Mouse (Mus musculus): ENCODE measurements around the gene Fam155a. TPM values are rescaled to one million over a fixed set of nuclear protein-coding genes. Genes with fewer than 3 reads are reported as not detected.

Fam155a gene
- polyA plus RNA-seq, 2 experiments: 1.1 to 2.1 TPM

DNA sequence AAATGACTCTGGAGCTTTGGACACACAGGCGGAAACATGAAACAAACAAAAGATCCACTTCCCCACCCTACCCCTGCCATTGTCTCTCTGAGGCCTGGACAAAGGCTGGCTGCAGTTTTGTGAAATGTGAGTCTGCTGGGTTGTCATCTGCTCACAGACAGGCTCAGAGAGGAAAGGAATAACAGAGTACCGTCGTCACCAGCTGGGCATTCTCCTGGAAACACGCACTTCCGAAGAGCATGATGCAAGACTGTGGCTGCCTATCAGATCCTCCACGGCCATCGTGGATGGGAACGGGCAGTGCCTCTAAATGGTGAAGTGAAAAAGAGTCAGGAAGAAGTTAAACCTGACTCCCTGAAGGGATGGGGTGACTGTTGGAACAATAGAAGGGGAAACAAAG lies 509.4 kb downstream of the Fam155a start:
- ATAC-seq (ENCODE audit: low FRiP score, low read depth) (no peak), DNase-seq (ENCODE audit: low spot score) (no peak)
- no peaks in the 10 kb centered on the region for H3K27me3 ChIP-seq (ENCODE audit: control insufficient read depth, insufficient read depth, low read length)
- no peaks in the 10 kb centered on the region for H3K4me1 ChIP-seq (ENCODE audit: control insufficient read depth, insufficient read depth, low read length)
- no peak overlapping the region for H3K4me2 ChIP-seq (replicated peaks; ENCODE audit: low read depth, low read length, severe bottlenecking)
- 72% methylated on average over 8 of the region's 8 CpGs for WGBS
- H3K9ac ChIP-seq (ENCODE audit: low read depth, low read length, severe bottlenecking): no peak overlapping the region
- H3K4me3 ChIP-seq (replicated peaks; ENCODE audit: low read length): no peak overlapping the region
- H3K27ac ChIP-seq (replicated peaks; ENCODE audit: low read depth, low read length): no peak overlapping the region
- H3K36me3 ChIP-seq (ENCODE audit: control insufficient read depth, insufficient read depth, low read length): no peaks in the 10 kb centered on the region
- TF ChIP-seq POLR2A (IDR thresholded peaks at IDR 0.05; ENCODE audit: borderline replicate concordance, extremely low read depth, insufficient read depth, insufficient read length): no peak
- H3K9me3 ChIP-seq (ENCODE audit: control insufficient read depth, low read length): no peaks in the 10 kb centered on the region

DNA sequence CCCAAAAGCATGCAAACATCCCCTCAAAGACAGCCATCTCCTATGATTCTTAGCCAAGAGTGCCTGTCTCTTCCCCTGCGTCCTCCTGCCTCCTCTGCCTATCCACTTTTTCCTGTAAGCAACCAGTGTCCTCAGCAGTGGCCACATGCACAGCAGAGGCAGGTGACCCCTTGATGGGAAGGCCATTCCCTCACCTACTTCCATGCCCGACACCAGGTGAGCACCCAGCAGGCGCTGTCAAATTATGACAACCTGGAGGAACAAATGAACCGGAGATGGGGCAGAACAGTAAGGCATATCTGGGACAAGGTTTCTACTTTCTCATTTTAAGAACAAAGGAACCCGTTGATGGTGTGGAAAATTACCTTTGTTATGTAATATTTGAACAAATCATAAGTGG lies 515.6 kb downstream of the Fam155a start:
- Histone ChIP-seq H3K27me3 (ENCODE audit: control insufficient read depth, insufficient read depth, low read length) (no peaks in the 10 kb centered on the region), H3K27ac (replicated peaks; ENCODE audit: low read depth, low read length) (no peak overlapping the region), H3K4me1 (ENCODE audit: control insufficient read depth, insufficient read depth, low read length) (no peaks in the 10 kb centered on the region), H3K4me2 (replicated peaks; ENCODE audit: low read depth, low read length, severe bottlenecking) (no peak overlapping the region), H3K9ac (ENCODE audit: low read depth, low read length, severe bottlenecking) (no peak overlapping the region), H3K9me3 (ENCODE audit: control insufficient read depth, low read length) (no peaks in the 10 kb centered on the region), H3K36me3 (ENCODE audit: control insufficient read depth, insufficient read depth, low read length) (no peaks in the 10 kb centered on the region), H3K4me3 (replicated peaks; ENCODE audit: low read length) (no peak overlapping the region)
- TF ChIP-seq POLR2A (IDR thresholded peaks at IDR 0.05; ENCODE audit: borderline replicate concordance, extremely low read depth, insufficient read depth, insufficient read length): no peak
- ATAC-seq (ENCODE audit: low FRiP score, low read depth): no peak
- WGBS: 86% methylated on average over 5 of the region's 5 CpGs
- DNase-seq (ENCODE audit: low spot score): no peak

DNA sequence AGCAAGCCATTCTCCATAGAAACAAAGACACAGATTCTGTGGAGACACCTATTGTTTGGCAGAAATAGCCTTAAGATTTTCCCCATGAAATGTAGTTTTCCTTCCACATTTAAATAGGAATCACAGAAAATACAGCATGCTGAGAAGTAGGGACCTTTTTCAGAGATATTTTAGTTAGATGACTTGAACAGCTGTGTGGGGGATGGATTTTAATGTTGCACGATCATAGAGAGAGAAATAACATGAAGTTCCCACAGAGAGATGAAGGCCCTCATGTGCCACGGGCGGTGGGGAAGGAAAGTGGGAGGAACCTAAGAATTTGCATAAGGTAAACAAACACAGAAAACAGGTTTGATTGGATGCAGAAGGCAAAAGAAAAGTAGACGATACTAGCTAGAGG lies 518.0 kb downstream of the Fam155a start:
- Histone ChIP-seq H3K27ac (replicated peaks; ENCODE audit: low read depth, low read length) (no peak overlapping the region), H3K4me2 (replicated peaks; ENCODE audit: low read depth, low read length, severe bottlenecking) (no peak overlapping the region), H3K36me3 (ENCODE audit: control insufficient read depth, insufficient read depth, low read length) (no peaks in the 10 kb centered on the region), H3K9me3 (ENCODE audit: control insufficient read depth, low read length) (no peaks in the 10 kb centered on the region), H3K4me1 (ENCODE audit: control insufficient read depth, insufficient read depth, low read length) (no peaks in the 10 kb centered on the region), H3K9ac (ENCODE audit: low read depth, low read length, severe bottlenecking) (no peak overlapping the region), H3K27me3 (ENCODE audit: control insufficient read depth, insufficient read depth, low read length) (no peaks in the 10 kb centered on the region), H3K4me3 (replicated peaks; ENCODE audit: low read length) (no peak overlapping the region)
- WGBS: 65% methylated on average over 4 of the region's 4 CpGs
- no peak for TF ChIP-seq POLR2A (IDR thresholded peaks at IDR 0.05; ENCODE audit: borderline replicate concordance, extremely low read depth, insufficient read depth, insufficient read length)
- no peak for ATAC-seq (ENCODE audit: low FRiP score, low read depth)
- no peak for DNase-seq (ENCODE audit: low spot score)

DNA sequence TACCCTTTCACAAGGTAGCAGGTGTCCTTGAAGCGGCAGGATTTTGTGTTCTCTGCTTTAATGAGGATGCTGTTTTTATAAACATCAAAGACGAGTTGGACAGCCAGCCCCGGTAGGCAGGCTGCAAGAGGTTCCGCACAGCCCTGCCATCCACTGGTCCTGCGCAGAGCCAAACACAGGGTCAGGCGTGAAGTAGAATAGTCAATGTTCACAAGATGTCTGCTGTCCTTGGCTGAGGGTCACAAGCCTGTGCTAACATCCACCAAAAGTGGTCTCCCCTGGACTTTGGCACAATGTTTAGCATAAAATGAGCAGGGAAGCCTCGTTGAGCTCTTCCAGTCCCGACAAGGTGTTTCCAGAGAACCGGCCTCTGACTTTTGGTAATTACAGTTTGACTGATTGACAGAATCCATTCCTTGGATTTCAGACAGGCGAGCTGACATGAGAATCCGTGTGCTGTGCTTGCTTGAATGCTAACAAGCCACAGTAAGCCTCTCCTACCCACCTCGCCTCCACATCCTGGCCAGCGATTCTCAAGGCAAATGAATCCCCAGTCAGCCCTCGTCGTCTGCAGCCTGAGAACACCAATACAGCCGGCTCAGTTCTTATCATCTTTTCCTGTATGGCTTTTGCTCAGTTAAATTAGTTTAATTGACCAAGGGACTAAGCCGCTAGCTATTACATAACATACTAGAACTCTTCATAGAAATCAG lies 522.7 kb downstream of the Fam155a start:
- Histone ChIP-seq H3K9ac (ENCODE audit: low read depth, low read length, severe bottlenecking) (no peak overlapping the region), H3K27me3 (ENCODE audit: control insufficient read depth, insufficient read depth, low read length) (no peaks in the 10 kb centered on the region), H3K4me1 (ENCODE audit: control insufficient read depth, insufficient read depth, low read length) (0 out of 2 replicates have a peak, but pooled peaks cover 2% of the 10 kb centered on the region), H3K4me2 (replicated peaks; ENCODE audit: low read depth, low read length, severe bottlenecking) (no peak overlapping the region), H3K9me3 (ENCODE audit: control insufficient read depth, low read length) (no peaks in the 10 kb centered on the region), H3K4me3 (replicated peaks; ENCODE audit: low read length) (no peak overlapping the region), H3K27ac (replicated peaks; ENCODE audit: low read depth, low read length) (no peak overlapping the region), H3K36me3 (ENCODE audit: control insufficient read depth, insufficient read depth, low read length) (no peaks in the 10 kb centered on the region)
- no peak for TF ChIP-seq POLR2A (IDR thresholded peaks at IDR 0.05; ENCODE audit: borderline replicate concordance, extremely low read depth, insufficient read depth, insufficient read length)
- no peak for DNase-seq (ENCODE audit: low spot score)
- 64% methylated on average over 17 of the region's 17 CpGs for WGBS
- ATAC-seq (ENCODE audit: low FRiP score, low read depth): no peak

DNA sequence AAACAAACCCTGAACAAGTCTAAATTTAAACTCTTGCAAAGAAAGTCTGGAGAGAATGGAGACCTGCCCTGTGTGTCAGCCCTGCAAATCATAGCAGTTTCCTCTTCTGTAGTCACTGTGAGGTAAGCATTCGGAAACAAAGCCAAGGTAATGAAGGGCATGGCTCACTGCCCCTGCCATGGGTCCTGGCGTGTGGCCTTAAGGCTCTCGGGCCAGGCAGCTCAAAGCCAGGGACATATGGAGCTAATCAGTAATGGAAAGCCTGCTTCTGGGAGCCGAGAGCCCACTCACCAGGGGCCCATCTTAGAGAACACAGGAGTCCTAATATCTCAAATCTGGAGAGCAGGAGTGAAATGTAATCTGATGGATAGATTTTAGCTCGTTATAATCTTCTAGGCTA lies 525.0 kb downstream of the Fam155a start:
- no peak for DNase-seq (ENCODE audit: low spot score)
- no peak for TF ChIP-seq POLR2A (IDR thresholded peaks at IDR 0.05; ENCODE audit: borderline replicate concordance, extremely low read depth, insufficient read depth, insufficient read length)
- WGBS: 23% methylated on average over 5 of the region's 5 CpGs
- H3K9me3 ChIP-seq (ENCODE audit: control insufficient read depth, low read length): no peaks in the 10 kb centered on the region
- H3K4me2 ChIP-seq (replicated peaks; ENCODE audit: low read depth, low read length, severe bottlenecking): no peak overlapping the region
- no peak for ATAC-seq (ENCODE audit: low FRiP score, low read depth)
- no peaks in the 10 kb centered on the region for H3K27me3 ChIP-seq (ENCODE audit: control insufficient read depth, insufficient read depth, low read length)
- H3K36me3 ChIP-seq (ENCODE audit: control insufficient read depth, insufficient read depth, low read length): no peaks in the 10 kb centered on the region
- no peak overlapping the region for H3K4me3 ChIP-seq (replicated peaks; ENCODE audit: low read length)
- 0 out of 2 replicates have a peak, but pooled peaks cover 2% of the 10 kb centered on the region for H3K4me1 ChIP-seq (ENCODE audit: control insufficient read depth, insufficient read depth, low read length)
- no peak overlapping the region for H3K9ac ChIP-seq (ENCODE audit: low read depth, low read length, severe bottlenecking)
- H3K27ac ChIP-seq (replicated peaks; ENCODE audit: low read depth, low read length): no peak overlapping the region
